Mouse (Mus musculus) hindbrain, embryonic 14.5 days (tissue): Measurements from ENCODE around the gene Smurf1. TPM values are rescaled to one million over a fixed set of nuclear protein-coding genes. Genes with fewer than 3 reads are reported as not detected.

Experiments used
- ATAC-seq: fragments of 200-750 bp; cut with Nextera tagmentation; 2 replicates; pipeline ENCODE4 v1.8.0; 2017; ENCODE audit warnings: moderate number of reproducible peaks, mild to moderate bottlenecking, moderate TSS enrichment, moderate library complexity; ENCODE audit not compliant: low FRiP score
- DNase-seq: peaks from one replicate; pipeline ENCODE4 v3.0.0-alpha.2; 2015; ENCODE audit warnings: low spot score
- H3K27ac ChIP-seq: fragments of 300-500 bp; sonication (generic); 2 replicates; pipeline ENCODE4 v1.5.1; 2014; ENCODE audit warnings: mild to moderate bottlenecking, moderate library complexity
- H3K27me3 ChIP-seq: fragments of 300-500 bp; sonication (generic); 2 replicates; pipeline ENCODE4 v1.6.1; 2014; ENCODE audit warnings: mild to moderate bottlenecking, low read length, mixed read lengths; ENCODE audit not compliant: control insufficient read depth, insufficient read depth
- H3K36me3 ChIP-seq: fragments of 300-500 bp; sonication (generic); replicated peaks from 2 replicates; pipeline ENCODE4 v1.6.1; 2014; ENCODE audit not compliant: control insufficient read depth, insufficient read depth
- H3K4me1 ChIP-seq: fragments of 300-500 bp; sonication (generic); replicated peaks from 2 replicates; pipeline ENCODE4 v1.6.1; 2014; ENCODE audit warnings: antibody characterized with exemption, low read length, mixed read lengths; ENCODE audit not compliant: control insufficient read depth, insufficient read depth
- H3K4me2 ChIP-seq: fragments of 300-500 bp; sonication (generic); replicated peaks from 2 replicates; pipeline ENCODE4 v1.6.1; 2014; ENCODE audit warnings: mild to moderate bottlenecking, moderate library complexity
- H3K4me3 ChIP-seq: fragments of 300-500 bp; sonication (generic); replicated peaks from 2 replicates; pipeline ENCODE4 v1.5.1; 2014; ENCODE audit warnings: mild to moderate bottlenecking, low read length
- H3K9ac ChIP-seq: fragments of 300-500 bp; sonication (generic); 2 replicates; pipeline ENCODE4 v1.6.1; 2014
- H3K9me3 ChIP-seq: fragments of 300-500 bp; sonication (generic); 2 replicates; pipeline ENCODE4 v1.6.1; 2016; ENCODE audit warnings: low read length; ENCODE audit not compliant: control insufficient read depth
- whole genome bisulfite sequencing: fragments of 180-500 bp; shearing (Covaris S2); extraction: QIAGEN DNeasy Blood & Tissue Kit; methylation state at CpG from one replicate; pipeline ENCODE4 v1.1.7; 2014; 5-methylcytosine and 5-hydroxymethylcytosine counted together
- polyA plus RNA-seq: library from polyadenylated mRNA; unstranded; fragments of >200 nt; fragmentation: Nextera tagmentation; extraction: Ambion mirVana; gene quantifications from 2 replicates; pipeline ENCODE4 v1.2.1, GENCODE M21; 2014

Smurf1 gene
- polyA plus RNA-seq, 1 experiment from 2014 or later, result 43.6 TPM

- 85% methylated on average over 5 of the region's 5 CpGs for WGBS
- no peaks in the 10 kb centered on the region for H3K27me3 ChIP-seq
- no peak for ATAC-seq
Observed at GRCm38 (mm10) chr5:144872326-144872725, 93.3 kb downstream of the Smurf1 start.

GRCm38 (mm10) chr5:144871775-144872174 is 93.9 kb downstream of the Smurf1 start:
- no peaks in the 10 kb centered on the region for H3K9me3 ChIP-seq
- no peaks in the 10 kb centered on the region for H3K4me1 ChIP-seq
- no peaks in the 10 kb centered on the region for H3K27me3 ChIP-seq
- H3K36me3 ChIP-seq, result peaks cover 2% of the 10 kb centered on the region
- 92% methylated on average over 1 of the region's 1 CpGs for WGBS
- no peak overlapping the region for H3K27ac ChIP-seq
- H3K4me3 ChIP-seq, result no peak overlapping the region
- no peak for DNase-seq
- H3K4me2 ChIP-seq, result no peak overlapping the region
- ATAC-seq, result no peak
- H3K9ac ChIP-seq, result no peak overlapping the region

More at GRCm38 (mm10) chr5:144872326-144872725, 93.3 kb downstream of the Smurf1 start:
- Histone ChIP-seq H3K4me1 (no peaks in the 10 kb centered on the region), H3K9me3 (no peaks in the 10 kb centered on the region), H3K36me3 (peaks cover 8% of the 10 kb centered on the region), H3K9ac (no peak overlapping the region), H3K27ac (no peak overlapping the region), H3K4me2 (no peak overlapping the region), H3K4me3 (no peak overlapping the region)
- DNase-seq, result no peak

GRCm38 (mm10) chr5:144870782-144871181 is 94.9 kb downstream of the Smurf1 start:
- Histone ChIP-seq H3K4me3 (no peak overlapping the region), H3K27ac (no peak overlapping the region), H3K4me1 (no peaks in the 10 kb centered on the region), H3K36me3 (no peaks in the 10 kb centered on the region), H3K9ac (no peak overlapping the region), H3K27me3 (no peaks in the 10 kb centered on the region), H3K4me2 (no peak overlapping the region), H3K9me3 (no peaks in the 10 kb centered on the region)
- 84% methylated on average over 7 of the region's 7 CpGs for WGBS
- DNase-seq (no peak), ATAC-seq (no peak)

- DNase-seq (no peak), ATAC-seq (no peak)
- Histone ChIP-seq H3K36me3 (no peaks in the 10 kb centered on the region), H3K4me1 (no peaks in the 10 kb centered on the region), H3K9me3 (no peaks in the 10 kb centered on the region), H3K27ac (no peak overlapping the region), H3K4me2 (no peak overlapping the region), H3K4me3 (no peak overlapping the region), H3K27me3 (no peaks in the 10 kb centered on the region), H3K9ac (no peak overlapping the region)
- 60% methylated on average over 7 of the region's 7 CpGs for WGBS
Observed at GRCm38 (mm10) chr5:144869466-144869865, 96.2 kb downstream of the Smurf1 start.

GRCm38 (mm10) chr5:144866923-144867322 is 98.7 kb downstream of the Smurf1 start:
- H3K27ac ChIP-seq, result no peak overlapping the region
- no peaks in the 10 kb centered on the region for H3K27me3 ChIP-seq
- no peak overlapping the region for H3K4me2 ChIP-seq
- 84% methylated on average over 8 of the region's 8 CpGs for WGBS
- no peaks in the 10 kb centered on the region for H3K36me3 ChIP-seq
- no peak overlapping the region for H3K4me3 ChIP-seq
- no peaks in the 10 kb centered on the region for H3K9me3 ChIP-seq
- DNase-seq, result no peak
- no peak for ATAC-seq
- H3K4me1 ChIP-seq, result no peaks in the 10 kb centered on the region
- H3K9ac ChIP-seq, result no peak overlapping the region

GRCm38 (mm10) chr5:144860913-144861312 is 104.7 kb downstream of the Smurf1 start:
- ATAC-seq (no peak), DNase-seq (no peak)
- Histone ChIP-seq H3K9me3 (peaks cover 5% of the 10 kb centered on the region; the same call in 1 of the 2 replicates), H3K36me3 (peaks cover 51% of the 10 kb centered on the region), H3K27me3 (no peaks in the 10 kb centered on the region), H3K27ac (no peak overlapping the region), H3K4me2 (no peak overlapping the region), H3K4me1 (no peaks in the 10 kb centered on the region), H3K9ac (no peak overlapping the region), H3K4me3 (no peak overlapping the region)
- WGBS, result 95% methylated on average over 8 of the region's 8 CpGs

- 90% methylated on average over 9 of the region's 9 CpGs for WGBS
- no peak overlapping the region for H3K9ac ChIP-seq
- peaks cover 5% of the 10 kb centered on the region; the same call in 1 of the 2 replicates for H3K9me3 ChIP-seq
- no peak for ATAC-seq
- peaks cover 67% of the 10 kb centered on the region for H3K36me3 ChIP-seq
- H3K27ac ChIP-seq, result no peak overlapping the region
- DNase-seq, result no peak
- no peak overlapping the region for H3K4me3 ChIP-seq
- no peaks in the 10 kb centered on the region for H3K4me1 ChIP-seq
- no peak overlapping the region for H3K4me2 ChIP-seq
- H3K27me3 ChIP-seq, result no peaks in the 10 kb centered on the region
Observed at GRCm38 (mm10) chr5:144859284-144859683, 106.4 kb downstream of the Smurf1 start.

- no peak overlapping the region for H3K27ac ChIP-seq
- ATAC-seq (no peak), DNase-seq (no peak)
- peaks cover 75% of the 10 kb centered on the region for H3K36me3 ChIP-seq
- WGBS, result 96% methylated on average over 15 of the region's 15 CpGs
- H3K9me3 ChIP-seq, result peaks cover 5% of the 10 kb centered on the region; the same call in 1 of the 2 replicates
- no peak overlapping the region for H3K4me3 ChIP-seq
- H3K4me2 ChIP-seq, result no peak overlapping the region
- H3K4me1 ChIP-seq, result no peaks in the 10 kb centered on the region
- H3K27me3 ChIP-seq, result no peaks in the 10 kb centered on the region
- no peak overlapping the region for H3K9ac ChIP-seq
Observed at GRCm38 (mm10) chr5:144858527-144858926, 107.1 kb downstream of the Smurf1 start.

- H3K4me3 ChIP-seq, result no peak overlapping the region
- ATAC-seq (no peak), DNase-seq (no peak)
- no peaks in the 10 kb centered on the region for H3K27me3 ChIP-seq
- peaks cover 96% of the 10 kb centered on the region for H3K36me3 ChIP-seq
- H3K4me1 ChIP-seq, result no peaks in the 10 kb centered on the region
- H3K9me3 ChIP-seq, result 0 out of 2 replicates have a peak, but pooled peaks cover under 1% of the 10 kb centered on the region
- WGBS, result 61% methylated on average over 6 of the region's 6 CpGs
- no peak overlapping the region for H3K9ac ChIP-seq
- no peak overlapping the region for H3K4me2 ChIP-seq
- no peak overlapping the region for H3K27ac ChIP-seq
Observed at GRCm38 (mm10) chr5:144855936-144856335, 109.7 kb downstream of the Smurf1 start.

GRCm38 (mm10) chr5:144853931-144854330 is 111.7 kb downstream of the Smurf1 start:
- no peak overlapping the region for H3K27ac ChIP-seq
- H3K4me2 ChIP-seq, result no peak overlapping the region
- ATAC-seq (no peak), DNase-seq (no peak)
- 85% methylated on average over 5 of the region's 5 CpGs for WGBS
- H3K27me3 ChIP-seq, result no peaks in the 10 kb centered on the region
- H3K9me3 ChIP-seq, result no peaks in the 10 kb centered on the region
- no peak overlapping the region for H3K9ac ChIP-seq
- no peak overlapping the region for H3K4me3 ChIP-seq
- no peaks in the 10 kb centered on the region for H3K4me1 ChIP-seq
- H3K36me3 ChIP-seq, result peaks cover 98% of the 10 kb centered on the region
